Mouse (Mus musculus) heart, postnatal 0 days (tissue): ENCODE measurements around the gene Qtrt2.

Source experiments
- CTCF ChIP-seq: IDR thresholded peaks from 2 replicates; pipeline ENCODE4 v1.5.1; 2016; ENCODE audit warnings: antibody characterized with exemption, control low read depth, low read depth
- EP300 ChIP-seq: IDR thresholded peaks from 2 replicates; pipeline ENCODE4 v1.6.1; 2016; ENCODE audit warnings: antibody characterized with exemption, low read depth

DNA sequence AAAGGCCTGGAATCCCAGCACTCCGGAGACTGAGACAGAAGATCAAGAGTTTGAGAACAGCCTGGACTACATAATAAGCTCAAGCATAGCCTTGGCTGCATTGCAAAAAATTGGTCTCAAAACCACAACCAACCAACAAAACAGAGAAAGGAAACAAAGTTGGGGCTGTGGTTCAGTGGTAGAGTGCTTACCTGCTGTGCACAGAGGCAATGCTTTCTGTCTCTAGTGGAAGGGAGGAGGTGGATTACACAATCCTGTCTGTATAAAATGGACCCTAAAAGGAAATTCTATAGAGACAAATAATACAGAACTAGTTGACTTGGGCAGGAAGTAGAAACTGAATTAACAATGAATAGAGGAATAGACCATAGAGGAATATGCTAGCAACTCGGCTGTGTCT is 94.7 kb downstream of the Qtrt2 start:
- TF ChIP-seq CTCF: no peak
- TF ChIP-seq EP300: no peak
